Mouse (Mus musculus): Measurements from ENCODE around the gene Aoc3. TPM values are rescaled to one million over a fixed set of nuclear protein-coding genes. Genes with fewer than 3 reads are reported as not detected.
A peak's percentile ranks its signal among the peaks of the same experiment; 100 is the strongest.
"Not testable (repeated sequence)": the region's sequence is repeated elsewhere in the genome, so short reads cannot be mapped to it uniquely, and the experiment has no call there.

Aoc3 gene
- polyA plus RNA-seq, 1 experiment from 2014 or later = 0.04 TPM

DNA sequence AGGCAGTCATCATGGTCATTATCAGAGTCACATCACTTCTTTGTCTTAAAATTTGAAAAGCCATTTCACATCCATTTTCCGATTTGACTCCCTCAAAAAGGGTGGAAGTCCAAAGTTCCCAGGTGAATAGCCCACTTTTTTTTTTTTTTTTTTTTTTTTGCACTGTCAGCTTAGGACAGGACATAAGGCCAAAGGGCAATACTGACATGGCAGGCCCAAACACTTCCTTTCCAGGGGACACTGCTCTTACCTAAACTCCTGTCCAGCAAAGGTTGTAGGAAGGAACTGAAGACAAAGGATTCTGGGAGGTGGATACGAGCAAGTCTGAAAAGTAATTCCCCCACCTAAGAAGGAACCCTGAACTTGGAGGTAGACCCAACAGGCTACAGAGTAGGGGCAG lies 25.5 kb downstream of the Aoc3 start:
- no peaks in the 10 kb centered on the region for H3K9me3 ChIP-seq
- 89% methylated on average over 2 of the region's 2 CpGs for WGBS
- H3K27ac ChIP-seq (replicated peaks) = no peak overlapping the region
- H3K36me3 ChIP-seq (replicated peaks) = no peaks in the 10 kb centered on the region
- H3K4me1 ChIP-seq = peaks cover 26% of the 10 kb centered on the region
- H3K27me3 ChIP-seq (replicated peaks; ENCODE audit: low read depth, poor library complexity, severe bottlenecking) = no peaks in the 10 kb centered on the region; the same call in 1 of the 2 replicates
- H3K4me3 ChIP-seq = no peak overlapping the region
- no peak for DNase-seq (ENCODE audit: low spot score)

DNA sequence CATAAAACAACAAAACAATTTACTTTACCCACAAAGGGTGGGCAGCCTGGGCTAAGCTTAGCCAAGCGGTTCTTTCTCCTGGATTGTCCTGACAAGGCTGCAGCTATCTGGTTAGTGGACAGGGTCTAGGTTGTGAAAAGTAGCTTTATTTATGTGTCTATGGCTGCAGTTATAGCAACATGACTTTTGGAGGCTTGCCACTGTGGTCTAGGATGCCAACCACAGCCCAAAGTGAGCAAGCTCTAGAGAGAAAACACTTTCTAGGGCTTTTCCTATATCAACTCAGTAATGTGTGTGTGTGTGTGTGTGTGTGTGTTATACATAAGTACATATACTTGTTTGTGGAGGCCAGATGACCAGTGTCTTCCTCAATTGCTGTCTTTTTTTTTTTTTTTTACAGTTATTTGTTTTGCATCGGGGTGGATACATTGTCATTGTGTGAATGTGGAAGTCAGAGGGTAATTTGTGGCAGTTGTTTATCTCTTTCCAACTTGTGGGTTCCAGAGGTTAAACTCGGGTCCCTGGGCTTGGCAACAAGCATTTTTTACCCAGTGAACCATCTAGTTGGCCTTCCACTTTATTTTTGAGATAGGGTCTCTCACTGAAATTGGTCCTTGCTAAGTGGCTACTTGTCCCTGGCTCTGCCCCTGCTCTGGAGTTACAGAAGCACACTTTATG lies 27.2 kb downstream of the Aoc3 start:
- Histone ChIP-seq H3K4me3 (no peak overlapping the region), H3K27ac (replicated peaks) (no peak overlapping the region), H3K36me3 (replicated peaks) (no peaks in the 10 kb centered on the region), H3K4me1 (peaks cover 12% of the 10 kb centered on the region; the same call in 1 of the 2 replicates), H3K9me3 (no peaks in the 10 kb centered on the region), H3K27me3 (replicated peaks; ENCODE audit: low read depth, poor library complexity, severe bottlenecking) (no peaks in the 10 kb centered on the region; the same call in 1 of the 2 replicates)
- WGBS = 83% methylated on average over 3 of the region's 3 CpGs
- no peak for DNase-seq (ENCODE audit: low spot score)

DNA sequence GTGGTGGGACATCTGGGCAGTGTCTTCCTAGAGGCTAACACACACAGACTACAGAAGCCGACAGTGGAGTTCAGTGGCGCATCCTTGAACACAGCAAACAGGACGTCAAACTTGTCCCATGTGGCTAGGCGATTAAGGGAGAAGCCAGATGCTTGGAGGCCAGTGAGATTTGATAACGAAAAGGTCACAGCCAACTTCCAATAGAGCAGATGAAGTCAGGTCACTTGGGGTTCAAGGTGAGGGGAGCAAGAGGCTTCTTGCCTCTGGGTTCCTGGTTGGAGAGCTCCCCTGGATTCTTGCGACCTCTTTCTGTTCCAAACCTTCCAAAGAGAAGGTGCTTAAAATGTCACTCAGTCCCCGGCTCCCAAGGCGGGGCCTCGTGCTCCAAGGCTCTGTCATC lies 29.4 kb downstream of the Aoc3 start:
- H3K27ac ChIP-seq (replicated peaks) = peak overlapping the region; percentile 31; the same call in 1 of the 2 replicates
- H3K9me3 ChIP-seq = no peaks in the 10 kb centered on the region
- no peaks in the 10 kb centered on the region for H3K36me3 ChIP-seq (replicated peaks)
- no peaks in the 10 kb centered on the region; the same call in 1 of the 2 replicates for H3K27me3 ChIP-seq (replicated peaks; ENCODE audit: low read depth, poor library complexity, severe bottlenecking)
- DNase-seq (ENCODE audit: low spot score) = no peak
- no peak overlapping the region for H3K4me3 ChIP-seq
- 71% methylated on average over 9 of the region's 9 CpGs for WGBS
- peaks cover 12% of the 10 kb centered on the region; the same call in 1 of the 2 replicates for H3K4me1 ChIP-seq

DNA sequence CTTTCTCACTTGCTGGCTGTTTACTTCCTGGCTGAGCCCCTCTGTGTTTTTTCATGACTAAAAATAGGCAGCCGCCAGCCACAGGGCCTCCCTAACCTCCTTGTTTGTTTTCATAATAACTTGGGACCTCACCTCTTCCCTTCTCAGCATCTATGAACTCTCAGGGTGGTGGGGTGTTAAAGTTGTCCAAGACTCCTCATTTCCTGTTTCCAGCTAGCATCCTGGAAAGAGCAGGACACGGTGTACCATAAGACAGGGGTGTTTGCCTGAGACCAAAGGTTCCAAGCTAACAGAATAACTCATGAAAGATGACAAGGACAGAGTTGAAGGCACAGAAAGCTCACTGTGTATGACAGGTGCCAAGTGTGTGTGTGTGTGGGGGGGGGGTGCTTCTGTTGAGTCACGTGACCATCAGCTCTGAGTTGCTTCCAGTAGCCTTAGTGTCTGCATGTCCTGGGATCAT lies 30.3 kb downstream of the Aoc3 start:
- Histone ChIP-seq H3K4me1 (peaks cover 12% of the 10 kb centered on the region; the same call in 1 of the 2 replicates), H3K27me3 (replicated peaks; ENCODE audit: low read depth, poor library complexity, severe bottlenecking) (no peaks in the 10 kb centered on the region; the same call in 1 of the 2 replicates), H3K36me3 (replicated peaks) (no peaks in the 10 kb centered on the region), H3K9me3 (no peaks in the 10 kb centered on the region), H3K27ac (replicated peaks) (no peak overlapping the region), H3K4me3 (no peak overlapping the region)
- WGBS = 47% methylated on average over 3 of the region's 3 CpGs
- no peak for DNase-seq (ENCODE audit: low spot score)

DNA sequence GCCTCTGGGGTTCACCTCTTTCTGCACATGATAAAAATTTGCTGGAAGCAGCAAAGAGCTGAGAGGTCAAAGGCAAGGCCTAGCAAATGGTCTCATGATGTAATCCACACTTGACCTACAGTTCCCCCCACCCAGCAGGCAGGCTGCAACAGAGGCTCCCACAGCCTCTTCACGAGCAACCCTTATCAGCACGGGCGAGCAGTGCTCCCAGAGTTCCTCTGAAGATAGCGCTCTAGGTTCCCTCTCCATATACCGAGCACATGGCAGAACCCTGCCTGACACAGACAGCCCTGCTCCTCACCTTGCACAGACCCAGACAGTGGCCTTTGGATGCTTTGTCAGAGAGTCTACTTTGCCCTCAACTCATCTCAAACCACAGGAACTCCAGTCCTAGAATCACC lies 34.1 kb downstream of the Aoc3 start:
- WGBS = 86% methylated on average over 5 of the region's 5 CpGs
- Histone ChIP-seq H3K4me3 (no peak overlapping the region), H3K4me1 (peaks cover 12% of the 10 kb centered on the region; the same call in 1 of the 2 replicates), H3K9me3 (no peaks in the 10 kb centered on the region), H3K27me3 (replicated peaks; ENCODE audit: low read depth, poor library complexity, severe bottlenecking) (no peaks in the 10 kb centered on the region; the same call in 1 of the 2 replicates), H3K27ac (replicated peaks) (no peak overlapping the region), H3K36me3 (replicated peaks) (no peaks in the 10 kb centered on the region)
- no peak for DNase-seq (ENCODE audit: low spot score)

DNA sequence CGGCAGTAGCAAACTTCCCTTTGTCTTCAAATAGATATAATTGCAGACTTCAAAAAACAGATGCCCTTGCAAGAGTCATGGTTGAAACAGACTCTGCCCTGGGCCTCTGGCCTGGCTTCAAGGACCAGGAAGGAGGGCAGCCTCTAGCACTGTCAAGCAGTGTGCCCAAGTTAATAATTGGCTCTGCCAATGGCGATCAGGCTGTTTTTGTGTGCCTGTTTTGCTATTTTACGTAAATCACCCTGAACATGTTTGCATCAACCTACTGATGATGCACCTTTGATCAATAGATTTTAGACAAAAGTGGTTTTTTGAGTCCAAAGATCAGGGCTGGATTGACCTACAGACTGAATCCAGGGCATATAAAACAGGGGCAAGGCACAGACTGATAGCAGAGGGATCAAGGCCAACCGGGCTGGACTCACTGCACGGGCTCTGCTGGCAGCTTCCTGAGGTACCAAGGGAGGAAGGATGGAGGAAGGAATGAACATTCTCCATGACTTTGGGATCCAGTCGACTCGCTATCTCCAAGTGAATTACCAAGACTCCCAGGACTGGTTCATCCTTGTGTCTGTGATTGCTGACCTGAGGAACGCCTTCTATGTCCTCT lies 37.0 kb downstream of the Aoc3 start, which contains the start of gene G6pc:
Gene G6pc, plus strand, starts transcription at position 236 of the 610 bp plus-strand sequence.
- 87% methylated on average over 8 of the region's 8 CpGs for WGBS

DNA sequence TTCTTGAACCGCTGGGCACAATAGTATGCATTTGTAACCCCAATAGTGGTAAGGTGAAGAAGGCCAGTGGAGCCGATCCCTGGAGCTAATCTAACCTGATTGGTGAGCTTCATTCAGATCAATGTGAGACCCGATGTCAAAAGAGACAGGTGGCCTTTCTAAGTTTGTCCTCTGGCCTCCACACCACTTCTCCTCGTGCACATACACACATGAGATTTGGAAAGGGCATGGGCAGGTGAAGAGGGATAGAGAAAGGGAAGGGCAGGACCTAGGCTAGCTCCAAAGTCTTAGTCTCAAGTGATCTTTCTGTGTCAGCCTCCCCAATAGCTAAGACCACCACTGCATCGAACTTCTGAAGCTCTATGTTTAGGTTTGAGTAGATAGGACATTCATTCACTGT lies 39.7 kb downstream of the Aoc3 start:
- no peak for DNase-seq (ENCODE audit: low spot score)
- H3K4me3 ChIP-seq = no peak overlapping the region
- H3K36me3 ChIP-seq (replicated peaks) = no peaks in the 10 kb centered on the region
- H3K9me3 ChIP-seq = no peaks in the 10 kb centered on the region
- no peaks in the 10 kb centered on the region for H3K27me3 ChIP-seq (replicated peaks; ENCODE audit: low read depth, poor library complexity, severe bottlenecking)
- H3K4me1 ChIP-seq = no peaks in the 10 kb centered on the region
- no peak overlapping the region for H3K27ac ChIP-seq (replicated peaks)
- 78% methylated on average over 5 of the region's 5 CpGs for WGBS

More for the DNA sequence above, 37.0 kb downstream of the Aoc3 start, which contains the start of gene G6pc:
- Histone ChIP-seq H3K27ac (replicated peaks) (no peak within 1 kb of the TSS), H3K4me1 (no peaks in the 10 kb centered on the region), H3K9me3 (no peaks in the 10 kb centered on the region), H3K27me3 (replicated peaks; ENCODE audit: low read depth, poor library complexity, severe bottlenecking) (no peaks in the 10 kb centered on the region), H3K4me3 (no peak within 1 kb of the TSS), H3K36me3 (replicated peaks) (no peaks in the 10 kb centered on the region)
- no peak for DNase-seq (ENCODE audit: low spot score)

DNA sequence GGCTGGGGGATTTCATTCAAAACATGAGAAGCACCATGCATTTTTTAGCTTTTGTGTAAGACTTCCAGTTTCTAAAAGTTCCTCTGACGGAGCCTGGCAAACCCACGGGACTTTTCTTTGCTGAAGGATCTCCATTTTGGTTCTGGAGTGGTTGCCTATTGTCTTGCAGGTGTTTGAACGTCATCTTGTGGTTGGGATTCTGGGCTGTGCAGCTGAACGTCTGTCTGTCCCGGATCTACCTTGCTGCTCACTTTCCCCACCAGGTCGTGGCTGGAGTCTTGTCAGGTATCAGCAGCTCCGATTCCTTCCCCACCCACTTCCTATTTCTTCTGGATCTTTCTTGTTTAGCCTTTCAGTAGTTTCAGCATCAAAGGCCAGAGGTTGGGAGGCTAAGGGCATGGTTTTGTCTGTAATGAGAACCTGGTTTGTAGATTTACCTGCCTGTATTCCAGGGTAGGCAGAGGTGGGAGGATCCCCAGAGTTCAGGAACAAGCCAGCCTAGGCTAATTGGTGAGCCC lies 44.1 kb downstream of the Aoc3 start:
- Histone ChIP-seq H3K9me3 (no peaks in the 10 kb centered on the region), H3K4me1 (no peaks in the 10 kb centered on the region), H3K36me3 (replicated peaks) (no peaks in the 10 kb centered on the region), H3K27me3 (replicated peaks; ENCODE audit: low read depth, poor library complexity, severe bottlenecking) (no peaks in the 10 kb centered on the region), H3K27ac (replicated peaks) (no peak overlapping the region), H3K4me3 (no peak overlapping the region)
- DNase-seq (ENCODE audit: low spot score) = no peak
- WGBS = 76% methylated on average over 7 of the region's 7 CpGs

DNA sequence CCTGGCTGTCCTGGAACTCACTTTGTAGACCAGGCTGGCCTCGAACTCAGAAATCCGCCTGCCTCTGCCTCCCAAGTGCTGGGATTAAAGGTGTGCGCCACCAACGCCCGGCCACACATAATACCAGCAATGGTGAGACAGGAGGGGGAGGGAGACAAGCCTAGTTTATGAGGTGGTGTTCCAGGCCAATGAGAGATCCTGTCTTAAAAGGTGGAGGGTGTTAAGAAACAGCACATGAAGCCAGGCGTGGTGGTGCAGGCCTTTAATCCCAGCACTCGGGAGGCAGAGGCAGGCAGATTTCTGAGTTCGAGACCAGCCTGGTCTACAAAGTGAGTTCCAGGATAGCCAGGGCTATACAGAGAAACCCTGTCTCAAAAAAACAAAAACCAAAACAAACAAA lies 47.8 kb downstream of the Aoc3 start:
- H3K9me3 ChIP-seq; H3K4me1 ChIP-seq; H3K27ac ChIP-seq (replicated peaks); H3K36me3 ChIP-seq (replicated peaks); H3K27me3 ChIP-seq (replicated peaks; ENCODE audit: low read depth, poor library complexity, severe bottlenecking); DNase-seq (ENCODE audit: low spot score); H3K4me3 ChIP-seq: not testable (repeated sequence)
- 93% methylated on average over 8 of the region's 8 CpGs for WGBS

DNA sequence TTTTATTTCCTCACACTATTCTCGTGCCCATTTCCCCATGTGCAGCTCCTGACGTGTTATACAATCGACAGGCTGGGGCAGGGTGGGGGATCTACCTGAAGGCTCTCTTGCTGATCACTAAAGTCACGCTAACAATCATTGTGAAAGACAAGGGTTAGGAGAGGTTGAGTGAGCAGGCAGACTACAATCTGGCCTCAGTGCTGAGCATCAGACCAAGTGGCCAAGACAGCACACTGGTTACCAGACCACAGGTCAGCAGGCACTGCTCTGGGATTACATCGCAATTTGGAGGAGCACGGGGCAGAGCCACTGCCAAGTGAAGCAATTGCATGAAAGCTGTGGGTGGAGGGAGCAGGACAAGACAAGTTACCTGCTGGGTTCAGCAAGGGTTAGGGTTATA lies 48.5 kb downstream of the Aoc3 start:
- WGBS = 81% methylated on average over 6 of the region's 6 CpGs
- Histone ChIP-seq H3K27me3 (replicated peaks; ENCODE audit: low read depth, poor library complexity, severe bottlenecking) (no peaks in the 10 kb centered on the region), H3K9me3 (no peaks in the 10 kb centered on the region), H3K4me3 (no peak overlapping the region), H3K4me1 (0 out of 2 replicates have a peak, but pooled peaks cover 3% of the 10 kb centered on the region), H3K27ac (replicated peaks) (no peak overlapping the region), H3K36me3 (replicated peaks) (no peaks in the 10 kb centered on the region)
- no peak for DNase-seq (ENCODE audit: low spot score)

DNA sequence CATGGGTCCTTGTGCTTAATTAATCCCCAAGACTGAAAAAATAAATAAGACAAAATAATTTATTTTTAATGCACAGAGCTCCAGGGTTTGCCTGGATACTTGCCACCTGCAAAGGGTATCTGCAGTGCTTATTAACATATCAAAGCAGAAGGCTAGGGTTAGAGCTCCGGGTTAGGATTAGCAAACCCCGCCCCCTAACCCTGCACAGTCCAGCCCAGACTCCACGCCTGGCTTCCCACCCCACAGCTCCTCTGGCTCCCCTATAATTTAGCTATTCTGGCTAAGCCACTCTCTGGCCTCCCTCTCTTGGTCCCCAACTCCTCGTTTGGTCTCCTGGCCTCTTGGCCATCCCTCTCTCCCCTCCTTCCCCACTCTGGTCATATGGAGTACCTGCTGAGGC lies 51.4 kb downstream of the Aoc3 start:
- WGBS = 17% methylated on average over 4 of the region's 4 CpGs
- H3K4me1 ChIP-seq = 0 out of 2 replicates have a peak, but pooled peaks cover 3% of the 10 kb centered on the region

More for the DNA sequence above, 51.4 kb downstream of the Aoc3 start:
- no peak for DNase-seq (ENCODE audit: low spot score)
- Histone ChIP-seq H3K36me3 (replicated peaks) (no peaks in the 10 kb centered on the region), H3K27ac (replicated peaks) (no peak overlapping the region), H3K4me3 (no peak overlapping the region), H3K9me3 (no peaks in the 10 kb centered on the region), H3K27me3 (replicated peaks; ENCODE audit: low read depth, poor library complexity, severe bottlenecking) (no peaks in the 10 kb centered on the region)
